Mouse (Mus musculus) brain, embryonic 14.5 days (tissue): Measurements from ENCODE around the gene Sprr1b.

Source experiments
- CTCF ChIP-seq: fragments of 200-500 bp; IDR thresholded peaks from 2 replicates; pipeline ENCODE4 v1.5.1; 2012; ENCODE audit warnings: inconsistent platforms, mild to moderate bottlenecking, moderate library complexity, borderline replicate concordance; ENCODE audit not compliant: insufficient read depth, insufficient read length; ENCODE audit errors: extremely low read depth
- POLR2A ChIP-seq: fragments of 200-500 bp; IDR thresholded peaks from 2 replicates; pipeline ENCODE4 v1.6.1; 2012; ENCODE audit warnings: mild to moderate bottlenecking, inconsistent platforms, borderline replicate concordance; ENCODE audit not compliant: poor library complexity, insufficient read depth, insufficient read length, severe bottlenecking; ENCODE audit errors: extremely low read depth

GRCm38 (mm10) chr3:92438689-92439088 is at the start of gene Sprr1b:
- no peak for TF ChIP-seq CTCF
- TF ChIP-seq POLR2A: no peak
